Mouse (Mus musculus) lung, adult 2 months (tissue): ENCODE results near the gene Map2k2.
A peak's percentile ranks its signal among the peaks of the same experiment; 100 is the strongest.

Source experiments
- CTCF ChIP-seq: fragments of 200-500 bp; IDR thresholded peaks from 2 replicates; pipeline ENCODE4 v1.5.1; 2011; ENCODE audit warnings: mild to moderate bottlenecking, low read length, control low read depth; ENCODE audit not compliant: insufficient read depth
- POLR2A ChIP-seq: fragments of 200-500 bp; IDR thresholded peaks from 2 replicates; pipeline ENCODE4 v1.6.1; 2011; ENCODE audit warnings: low read depth, mild to moderate bottlenecking, control low read depth, low read length, borderline replicate concordance; ENCODE audit errors: extremely low read depth

GRCm38 (mm10) chr10:81087021-81087420, 18.7 kb upstream of the Map2k2 start:
- peak; percentile 51 for TF ChIP-seq CTCF
- TF ChIP-seq POLR2A, result no peak
